Mouse (Mus musculus) liver, postnatal 0 days (tissue): ENCODE results near the gene Esx1.

Source experiments
- CTCF ChIP-seq: sonication (generic); IDR thresholded peaks from 2 replicates; pipeline ENCODE4 v1.5.1; 2016; ENCODE audit warnings: antibody characterized with exemption, low read depth
- EP300 ChIP-seq: IDR thresholded peaks from 2 replicates; pipeline ENCODE4 v1.6.1; 2016; ENCODE audit warnings: antibody characterized with exemption, low read depth, mild to moderate bottlenecking

DNA sequence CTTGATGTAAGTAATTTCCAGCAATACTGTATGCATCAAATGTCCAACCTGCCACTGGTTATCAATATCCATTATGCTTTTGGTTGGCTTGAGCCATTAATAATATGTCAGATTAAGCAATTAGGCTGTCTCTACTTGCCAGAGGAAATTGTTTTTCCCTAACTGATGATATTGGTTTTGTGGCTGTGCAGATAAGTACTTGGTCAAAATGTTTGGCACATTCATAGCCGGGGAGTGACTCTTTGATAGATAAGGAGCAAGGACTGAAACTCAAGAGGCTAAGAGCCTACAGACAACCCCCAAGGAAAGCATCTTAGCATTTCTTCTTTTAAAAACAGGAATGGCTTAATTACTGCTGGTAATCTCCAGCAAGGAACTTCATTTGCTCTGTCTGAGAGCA is 40.8 kb upstream of the Esx1 start:
- no peak for TF ChIP-seq CTCF
- no peak for TF ChIP-seq EP300
